Mouse (Mus musculus): ENCODE results near the gene Tmem121. TPM values are rescaled to one million over a fixed set of nuclear protein-coding genes. Genes with fewer than 3 reads are reported as not detected.

Gene Tmem121
- polyA plus RNA-seq, 1 experiment = 8.3 TPM

- Histone ChIP-seq H3K27ac (ENCODE audit: insufficient read depth, low read length) (no peak overlapping the region), H3K4me3 (ENCODE audit: insufficient read depth, low read length) (no peak overlapping the region), H3K4me1 (ENCODE audit: control insufficient read depth, insufficient read depth, low read length) (no peaks in the 10 kb centered on the region)
- no peak for TF ChIP-seq POLR2A (IDR thresholded peaks at IDR 0.05; ENCODE audit: low read depth, low read length)
Observed at GRCm38 (mm10) chr12:113203522-113203921, 17.8 kb downstream of the Tmem121 start.

GRCm38 (mm10) chr12:113205251-113205942 is 19.7 kb downstream of the Tmem121 start:
- Histone ChIP-seq H3K27ac (ENCODE audit: insufficient read depth, low read length) (no peak overlapping the region), H3K4me3 (ENCODE audit: insufficient read depth, low read length) (no peak overlapping the region), H3K4me1 (ENCODE audit: control insufficient read depth, insufficient read depth, low read length) (no peaks in the 10 kb centered on the region)
- TF ChIP-seq CTCF (IDR thresholded peaks at IDR 0.05; ENCODE audit: borderline replicate concordance, insufficient read depth, low read length) (no peak), POLR2A (IDR thresholded peaks at IDR 0.05; ENCODE audit: low read depth, low read length) (no peak)

GRCm38 (mm10) chr12:113207737-113208136 is 22.0 kb downstream of the Tmem121 start:
- H3K4me1 ChIP-seq (ENCODE audit: control insufficient read depth, insufficient read depth, low read length) = no peaks in the 10 kb centered on the region
- no peak overlapping the region for H3K4me3 ChIP-seq (ENCODE audit: insufficient read depth, low read length)
- no peak for TF ChIP-seq CTCF (IDR thresholded peaks at IDR 0.05; ENCODE audit: borderline replicate concordance, insufficient read depth, low read length)
- TF ChIP-seq POLR2A (IDR thresholded peaks at IDR 0.05; ENCODE audit: low read depth, low read length) = no peak
- no peak overlapping the region for H3K27ac ChIP-seq (ENCODE audit: insufficient read depth, low read length)

- no peak for TF ChIP-seq POLR2A (IDR thresholded peaks at IDR 0.05; ENCODE audit: low read depth, low read length)
- no peak for TF ChIP-seq CTCF (IDR thresholded peaks at IDR 0.05; ENCODE audit: borderline replicate concordance, insufficient read depth, low read length)
- Histone ChIP-seq H3K4me3 (ENCODE audit: insufficient read depth, low read length) (no peak overlapping the region), H3K27ac (ENCODE audit: insufficient read depth, low read length) (no peak overlapping the region; the same call in 1 of the 2 replicates), H3K4me1 (ENCODE audit: control insufficient read depth, insufficient read depth, low read length) (no peaks in the 10 kb centered on the region)
Observed at GRCm38 (mm10) chr12:113210586-113211378, 25.1 kb downstream of the Tmem121 start.

GRCm38 (mm10) chr12:113211772-113212171 is 26.0 kb downstream of the Tmem121 start:
- TF ChIP-seq CTCF (IDR thresholded peaks at IDR 0.05; ENCODE audit: borderline replicate concordance, insufficient read depth, low read length) (no peak), POLR2A (IDR thresholded peaks at IDR 0.05; ENCODE audit: low read depth, low read length) (no peak)
- Histone ChIP-seq H3K27ac (ENCODE audit: insufficient read depth, low read length) (no peak overlapping the region), H3K4me3 (ENCODE audit: insufficient read depth, low read length) (no peak overlapping the region), H3K4me1 (ENCODE audit: control insufficient read depth, insufficient read depth, low read length) (no peaks in the 10 kb centered on the region)

GRCm38 (mm10) chr12:113212326-113212924 is 26.7 kb downstream of the Tmem121 start:
- no peak for TF ChIP-seq CTCF (IDR thresholded peaks at IDR 0.05; ENCODE audit: borderline replicate concordance, insufficient read depth, low read length)
- no peak for TF ChIP-seq POLR2A (IDR thresholded peaks at IDR 0.05; ENCODE audit: low read depth, low read length)
- Histone ChIP-seq H3K4me3 (ENCODE audit: insufficient read depth, low read length) (no peak overlapping the region), H3K4me1 (ENCODE audit: control insufficient read depth, insufficient read depth, low read length) (no peaks in the 10 kb centered on the region), H3K27ac (ENCODE audit: insufficient read depth, low read length) (no peak overlapping the region)

- H3K27ac ChIP-seq (ENCODE audit: insufficient read depth, low read length) = no peak overlapping the region
- no peak overlapping the region for H3K4me3 ChIP-seq (ENCODE audit: insufficient read depth, low read length)
- no peaks in the 10 kb centered on the region for H3K4me1 ChIP-seq (ENCODE audit: control insufficient read depth, insufficient read depth, low read length)
- TF ChIP-seq CTCF (IDR thresholded peaks at IDR 0.05; ENCODE audit: borderline replicate concordance, insufficient read depth, low read length) (no peak), POLR2A (IDR thresholded peaks at IDR 0.05; ENCODE audit: low read depth, low read length) (no peak)
Observed at GRCm38 (mm10) chr12:113213226-113213625, 27.5 kb downstream of the Tmem121 start.

GRCm38 (mm10) chr12:113214072-113214808 is 28.5 kb downstream of the Tmem121 start:
- Histone ChIP-seq H3K4me3 (ENCODE audit: insufficient read depth, low read length) (no peak overlapping the region), H3K4me1 (ENCODE audit: control insufficient read depth, insufficient read depth, low read length) (no peaks in the 10 kb centered on the region), H3K27ac (ENCODE audit: insufficient read depth, low read length) (no peak overlapping the region)
- no peak for TF ChIP-seq POLR2A (IDR thresholded peaks at IDR 0.05; ENCODE audit: low read depth, low read length)
- TF ChIP-seq CTCF (IDR thresholded peaks at IDR 0.05; ENCODE audit: borderline replicate concordance, insufficient read depth, low read length) = no peak

- no peak for TF ChIP-seq CTCF (IDR thresholded peaks at IDR 0.05; ENCODE audit: borderline replicate concordance, insufficient read depth, low read length)
- TF ChIP-seq POLR2A (IDR thresholded peaks at IDR 0.05; ENCODE audit: low read depth, low read length) = no peak
- Histone ChIP-seq H3K4me3 (ENCODE audit: insufficient read depth, low read length) (no peak overlapping the region), H3K27ac (ENCODE audit: insufficient read depth, low read length) (no peak overlapping the region), H3K4me1 (ENCODE audit: control insufficient read depth, insufficient read depth, low read length) (no peaks in the 10 kb centered on the region)
Observed at GRCm38 (mm10) chr12:113214972-113215666, 29.4 kb downstream of the Tmem121 start.

Data from embryonic fibroblast, embryonic 13.5 days (primary cell).